Mouse (Mus musculus): ENCODE measurements around the gene Gm2a. TPM values are rescaled to one million over a fixed set of nuclear protein-coding genes. Genes with fewer than 3 reads are reported as not detected.
"Not testable (repeated sequence)": the region's sequence is repeated elsewhere in the genome, so short reads cannot be mapped to it uniquely, and the experiment has no call there.

Gene Gm2a
- polyA plus RNA-seq, 1 experiment from 2014 or later, result 15.6 TPM

GRCm38 (mm10) chr11:55087006-55087405 is 10.9 kb upstream of the Gm2a start:
- Histone ChIP-seq H3K27ac (ENCODE audit: low read depth, low read length) (no peak overlapping the region), H3K9ac (ENCODE audit: low read depth, low read length) (no peak overlapping the region), H3K27me3 (ENCODE audit: control insufficient read depth, insufficient read depth, low read length) (no peaks in the 10 kb centered on the region), H3K4me2 (replicated peaks; ENCODE audit: low read depth, low read length) (no peak overlapping the region), H3K4me3 (ENCODE audit: low read depth, low read length) (no peak overlapping the region), H3K4me1 (replicated peaks; ENCODE audit: control insufficient read depth, insufficient read depth, low read length) (no peaks in the 10 kb centered on the region), H3K9me3 (ENCODE audit: control insufficient read depth, low read length) (no peaks in the 10 kb centered on the region), H3K36me3 (ENCODE audit: control insufficient read depth, insufficient read depth, low read length) (no peaks in the 10 kb centered on the region)
- DNase-seq (ENCODE audit: low spot score) (peak; percentile 88), ATAC-seq (ENCODE audit: low FRiP score) (no peak)
- 5% methylated on average over 10 of the region's 10 CpGs for WGBS

- Histone ChIP-seq H3K27ac (ENCODE audit: low read depth, low read length) (no peak overlapping the region), H3K27me3 (ENCODE audit: control insufficient read depth, insufficient read depth, low read length) (no peaks in the 10 kb centered on the region), H3K36me3 (ENCODE audit: control insufficient read depth, insufficient read depth, low read length) (no peaks in the 10 kb centered on the region), H3K9ac (ENCODE audit: low read depth, low read length) (no peak overlapping the region), H3K4me3 (ENCODE audit: low read depth, low read length) (no peak overlapping the region), H3K9me3 (ENCODE audit: control insufficient read depth, low read length) (no peaks in the 10 kb centered on the region), H3K4me1 (replicated peaks; ENCODE audit: control insufficient read depth, insufficient read depth, low read length) (no peaks in the 10 kb centered on the region), H3K4me2 (replicated peaks; ENCODE audit: low read depth, low read length) (no peak overlapping the region)
- WGBS, result 74% methylated on average over 2 of the region's 2 CpGs
- DNase-seq (ENCODE audit: low spot score), result no peak
- no peak for ATAC-seq (ENCODE audit: low FRiP score)
Measured at GRCm38 (mm10) chr11:55089892-55090291, 8.0 kb upstream of the Gm2a start.

GRCm38 (mm10) chr11:55093096-55093495 is 4.8 kb upstream of the Gm2a start:
- no peak for DNase-seq (ENCODE audit: low spot score)
- H3K36me3 ChIP-seq (ENCODE audit: control insufficient read depth, insufficient read depth, low read length), result no peaks in the 10 kb centered on the region
- H3K27me3 ChIP-seq (ENCODE audit: control insufficient read depth, insufficient read depth, low read length), result no peaks in the 10 kb centered on the region
- H3K27ac ChIP-seq (ENCODE audit: low read depth, low read length), result no peak overlapping the region
- no peaks in the 10 kb centered on the region for H3K9me3 ChIP-seq (ENCODE audit: control insufficient read depth, low read length)
- H3K4me1 ChIP-seq (replicated peaks; ENCODE audit: control insufficient read depth, insufficient read depth, low read length), result no peaks in the 10 kb centered on the region
- no peak for ATAC-seq (ENCODE audit: low FRiP score)
- no peak overlapping the region for H3K4me3 ChIP-seq (ENCODE audit: low read depth, low read length)
- H3K9ac ChIP-seq (ENCODE audit: low read depth, low read length), result no peak overlapping the region
- WGBS, result 88% methylated on average over 7 of the region's 7 CpGs
- no peak overlapping the region for H3K4me2 ChIP-seq (replicated peaks; ENCODE audit: low read depth, low read length)

- H3K4me2 ChIP-seq (replicated peaks; ENCODE audit: low read depth, low read length); H3K36me3 ChIP-seq (ENCODE audit: control insufficient read depth, insufficient read depth, low read length); DNase-seq (ENCODE audit: low spot score); H3K9me3 ChIP-seq (ENCODE audit: control insufficient read depth, low read length); H3K27ac ChIP-seq (ENCODE audit: low read depth, low read length); H3K27me3 ChIP-seq (ENCODE audit: control insufficient read depth, insufficient read depth, low read length); H3K4me3 ChIP-seq (ENCODE audit: low read depth, low read length); H3K4me1 ChIP-seq (replicated peaks; ENCODE audit: control insufficient read depth, insufficient read depth, low read length); ATAC-seq (ENCODE audit: low FRiP score); H3K9ac ChIP-seq (ENCODE audit: low read depth, low read length): not testable (repeated sequence)
- 83% methylated on average over 4 of the region's 4 CpGs for WGBS
Measured at GRCm38 (mm10) chr11:55096296-55096695, 1.6 kb upstream of the Gm2a start.

- Histone ChIP-seq H3K27me3 (ENCODE audit: control insufficient read depth, insufficient read depth, low read length) (no peaks in the 10 kb centered on the region), H3K9ac (ENCODE audit: low read depth, low read length) (no peak overlapping the region), H3K27ac (ENCODE audit: low read depth, low read length) (no peak overlapping the region), H3K4me1 (replicated peaks; ENCODE audit: control insufficient read depth, insufficient read depth, low read length) (0 out of 2 replicates have a peak, but pooled peaks cover 2% of the 10 kb centered on the region), H3K4me2 (replicated peaks; ENCODE audit: low read depth, low read length) (peak overlapping the region; percentile 45), H3K36me3 (ENCODE audit: control insufficient read depth, insufficient read depth, low read length) (no peaks in the 10 kb centered on the region), H3K4me3 (ENCODE audit: low read depth, low read length) (peak overlapping the region; percentile 36), H3K9me3 (ENCODE audit: control insufficient read depth, low read length) (no peaks in the 10 kb centered on the region)
- ATAC-seq (ENCODE audit: low FRiP score) (no peak), DNase-seq (ENCODE audit: low spot score) (no peak)
- WGBS, result 43% methylated on average over 11 of the region's 11 CpGs
Measured at GRCm38 (mm10) chr11:55096731-55097462, 1.0 kb upstream of the Gm2a start.

- WGBS, result 16% methylated on average over 23 of the region's 24 CpGs
- Histone ChIP-seq H3K4me2 (replicated peaks; ENCODE audit: low read depth, low read length) (peak overlapping the region; percentile 45), H3K4me1 (replicated peaks; ENCODE audit: control insufficient read depth, insufficient read depth, low read length) (0 out of 2 replicates have a peak, but pooled peaks cover 2% of the 10 kb centered on the region), H3K27me3 (ENCODE audit: control insufficient read depth, insufficient read depth, low read length) (no peaks in the 10 kb centered on the region), H3K9me3 (ENCODE audit: control insufficient read depth, low read length) (no peaks in the 10 kb centered on the region), H3K27ac (ENCODE audit: low read depth, low read length) (no peak overlapping the region), H3K4me3 (ENCODE audit: low read depth, low read length) (peak overlapping the region; percentile 36), H3K36me3 (ENCODE audit: control insufficient read depth, insufficient read depth, low read length) (no peaks in the 10 kb centered on the region), H3K9ac (ENCODE audit: low read depth, low read length) (peak overlapping the region; percentile 55; the same call in 1 of the 2 replicates)
- DNase-seq (ENCODE audit: low spot score), result no peak
- ATAC-seq (ENCODE audit: low FRiP score), result no peak
Measured at GRCm38 (mm10) chr11:55098189-55098915, 437 bp downstream of the Gm2a start.

GRCm38 (mm10) chr11:55099019-55099771 is 1.3 kb downstream of the Gm2a start:
- Histone ChIP-seq H3K36me3 (ENCODE audit: control insufficient read depth, insufficient read depth, low read length) (no peaks in the 10 kb centered on the region), H3K4me2 (replicated peaks; ENCODE audit: low read depth, low read length) (no peak overlapping the region), H3K9me3 (ENCODE audit: control insufficient read depth, low read length) (no peaks in the 10 kb centered on the region), H3K9ac (ENCODE audit: low read depth, low read length) (no peak overlapping the region), H3K4me1 (replicated peaks; ENCODE audit: control insufficient read depth, insufficient read depth, low read length) (0 out of 2 replicates have a peak, but pooled peaks cover 2% of the 10 kb centered on the region), H3K27me3 (ENCODE audit: control insufficient read depth, insufficient read depth, low read length) (no peaks in the 10 kb centered on the region), H3K4me3 (ENCODE audit: low read depth, low read length) (no peak overlapping the region), H3K27ac (ENCODE audit: low read depth, low read length) (no peak overlapping the region)
- 90% methylated on average over 8 of the region's 8 CpGs for WGBS
- DNase-seq (ENCODE audit: low spot score), result no peak
- ATAC-seq (ENCODE audit: low FRiP score), result no peak

GRCm38 (mm10) chr11:55099868-55100267 is 2.0 kb downstream of the Gm2a start:
- Histone ChIP-seq H3K4me3 (ENCODE audit: low read depth, low read length) (no peak overlapping the region), H3K4me1 (replicated peaks; ENCODE audit: control insufficient read depth, insufficient read depth, low read length) (0 out of 2 replicates have a peak, but pooled peaks cover 2% of the 10 kb centered on the region), H3K9ac (ENCODE audit: low read depth, low read length) (no peak overlapping the region), H3K27me3 (ENCODE audit: control insufficient read depth, insufficient read depth, low read length) (no peaks in the 10 kb centered on the region), H3K4me2 (replicated peaks; ENCODE audit: low read depth, low read length) (no peak overlapping the region), H3K36me3 (ENCODE audit: control insufficient read depth, insufficient read depth, low read length) (no peaks in the 10 kb centered on the region), H3K27ac (ENCODE audit: low read depth, low read length) (no peak overlapping the region), H3K9me3 (ENCODE audit: control insufficient read depth, low read length) (no peaks in the 10 kb centered on the region)
- DNase-seq (ENCODE audit: low spot score) (peak; percentile 34), ATAC-seq (ENCODE audit: low FRiP score) (no peak)
- WGBS, result 49% methylated on average over 4 of the region's 4 CpGs
